Mouse (Mus musculus): ENCODE data around the gene Prr32.

Prr32 gene

GRCm38 (mm10) chrX:45090604-45091003 is at the start of gene Prr32:
Gene Prr32 (plus strand): TSS chrX:45090904.
- no peak for DNase-seq (ENCODE audit: extremely low spot score)
